Mouse (Mus musculus): ENCODE data around the gene Olfr995. TPM values are rescaled to one million over a fixed set of nuclear protein-coding genes. Genes with fewer than 3 reads are reported as not detected.

Gene Olfr995
- polyA plus RNA-seq, 1 experiment from 2014 or later = not detected

Other genes with a start within 250 kb of the Olfr995 start
- gene Lrrc55, start 246.4 kb downstream of the Olfr995 start, polyA plus RNA-seq (2014; fragmentation: Nextera tagmentation; extraction: Ambion mirVana) = 9.7 and 13.0 TPM in 2 replicates
- not detected in 2 replicates for gene Olfr987, start 104.3 kb downstream of the Olfr995 start, polyA plus RNA-seq (2014; fragmentation: Nextera tagmentation; extraction: Ambion mirVana)
- gene Olfr988, start 80.4 kb downstream of the Olfr995 start, polyA plus RNA-seq (2014; fragmentation: Nextera tagmentation; extraction: Ambion mirVana) = not detected in 2 replicates
- gene Olfr992, start 34.2 kb downstream of the Olfr995 start, polyA plus RNA-seq (2014; fragmentation: Nextera tagmentation; extraction: Ambion mirVana) = not detected in 2 replicates
- not detected in 2 replicates for gene Olfr993, start 28.8 kb downstream of the Olfr995 start, polyA plus RNA-seq (2014; fragmentation: Nextera tagmentation; extraction: Ambion mirVana)
- gene Olfr994, start 7.2 kb downstream of the Olfr995 start, polyA plus RNA-seq (2014; fragmentation: Nextera tagmentation; extraction: Ambion mirVana) = 0.22 TPM in 1 of 2 replicates, not detected in the other
- gene 4833423E24Rik, start 75.4 kb upstream of the Olfr995 start, polyA plus RNA-seq (2014; fragmentation: Nextera tagmentation; extraction: Ambion mirVana) = 0.13 and 0.29 TPM in 2 replicates
- not detected in 2 replicates for gene Olfr996, start 135.6 kb upstream of the Olfr995 start, polyA plus RNA-seq (2014; fragmentation: Nextera tagmentation; extraction: Ambion mirVana)
- gene Olfr998, start 145.3 kb upstream of the Olfr995 start, polyA plus RNA-seq (2014; fragmentation: Nextera tagmentation; extraction: Ambion mirVana) = not detected in 2 replicates
- gene Olfr1000, start 168.3 kb upstream of the Olfr995 start, polyA plus RNA-seq (2014; fragmentation: Nextera tagmentation; extraction: Ambion mirVana) = not detected in 2 replicates
- gene Olfr1002, start 207.1 kb upstream of the Olfr995 start, polyA plus RNA-seq (2014; fragmentation: Nextera tagmentation; extraction: Ambion mirVana) = not detected in 2 replicates
- not detected in 2 replicates for gene Olfr154, start 220.8 kb upstream of the Olfr995 start, polyA plus RNA-seq (2014; fragmentation: Nextera tagmentation; extraction: Ambion mirVana)
- not detected in 2 replicates for gene Olfr1006, start 235.1 kb upstream of the Olfr995 start, polyA plus RNA-seq (2014; fragmentation: Nextera tagmentation; extraction: Ambion mirVana)
- gene Olfr1008, start 245.8 kb upstream of the Olfr995 start, polyA plus RNA-seq (2014; fragmentation: Nextera tagmentation; extraction: Ambion mirVana) = not detected in 2 replicates